Mouse (Mus musculus): ENCODE results near the gene Edn2. TPM values are rescaled to one million over a fixed set of nuclear protein-coding genes. Genes with fewer than 3 reads are reported as not detected.

Gene Edn2
- polyA plus RNA-seq, 1 experiment from 2014 or later, result 0.14 TPM

DNA sequence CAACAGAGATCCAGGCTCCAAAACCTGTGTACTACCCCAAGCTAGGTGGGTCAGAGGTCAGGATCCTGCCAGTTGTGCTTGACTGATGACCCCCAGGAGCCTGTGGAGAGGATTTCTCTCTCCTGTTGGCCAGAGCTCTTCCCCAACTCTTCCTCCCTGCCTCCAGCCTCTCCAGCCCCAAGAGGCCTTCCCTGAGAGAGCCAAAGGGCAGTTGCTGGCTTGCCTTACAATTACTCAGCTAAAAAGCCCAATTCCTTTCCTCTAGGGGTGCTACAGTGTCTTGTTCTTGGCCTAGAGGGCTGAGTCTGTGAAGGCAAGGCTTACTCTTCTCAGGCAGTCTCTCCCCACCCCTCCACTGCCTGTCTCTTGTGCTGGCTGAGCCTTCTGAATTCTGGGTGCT lies 34.0 kb downstream of the Edn2 start:
- Histone ChIP-seq H3K4me3 (ENCODE audit: low read depth, low read length) (no peak overlapping the region), H3K9me3 (replicated peaks; ENCODE audit: control insufficient read depth, low read length) (no peaks in the 10 kb centered on the region), H3K9ac (replicated peaks; ENCODE audit: low read length) (no peak overlapping the region), H3K4me2 (ENCODE audit: low read depth, low read length) (no peak overlapping the region), H3K36me3 (replicated peaks; ENCODE audit: control insufficient read depth, insufficient read depth, low read depth, low read length) (no peaks in the 10 kb centered on the region), H3K4me1 (ENCODE audit: control insufficient read depth, insufficient read depth, low read length) (no peaks in the 10 kb centered on the region), H3K27me3 (ENCODE audit: control insufficient read depth, insufficient read depth, low read length) (no peaks in the 10 kb centered on the region), H3K27ac (replicated peaks; ENCODE audit: low read depth, low read length) (no peak overlapping the region)
- DNase-seq (ENCODE audit: low spot score) (no peak), ATAC-seq (replicated peaks; ENCODE audit: insufficient number of reproducible peaks, low FRiP score, low TSS enrichment, low read depth) (no peak)

DNA sequence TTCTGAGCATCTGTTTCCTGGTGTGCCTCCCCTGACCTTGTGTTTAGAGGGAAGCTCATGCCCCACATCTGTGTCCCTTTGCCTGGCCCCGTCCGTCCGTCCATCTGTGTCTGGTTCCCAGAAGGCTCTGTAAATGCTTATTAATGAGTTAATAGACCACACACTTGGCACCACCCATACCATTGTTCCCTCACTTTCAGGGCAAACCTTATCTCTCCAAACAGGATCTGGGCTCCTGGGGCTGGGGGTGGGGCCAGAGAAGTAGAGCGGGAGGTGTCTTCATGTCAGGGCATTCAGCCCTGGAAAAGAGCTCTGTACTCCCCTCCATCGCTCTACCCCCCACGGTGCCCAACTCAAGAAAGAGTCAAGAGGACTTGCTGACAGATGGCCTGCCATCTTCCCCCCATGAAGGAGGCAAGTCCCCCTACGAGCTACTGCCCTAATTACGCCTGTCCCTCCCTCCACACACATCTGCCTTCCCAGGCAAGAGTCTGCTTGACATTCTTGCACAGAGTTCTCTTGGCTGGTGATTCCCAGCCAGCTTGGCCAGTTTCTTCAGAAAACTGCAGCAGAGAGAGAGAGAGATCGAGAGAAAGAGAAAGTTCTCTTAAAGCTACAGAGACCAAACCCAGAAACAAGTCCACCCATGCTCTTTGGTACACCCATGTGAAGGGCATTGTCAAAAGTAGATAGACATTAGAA lies 38.3 kb downstream of the Edn2 start:
- Histone ChIP-seq H3K27ac (replicated peaks; ENCODE audit: low read depth, low read length) (no peak overlapping the region), H3K27me3 (ENCODE audit: control insufficient read depth, insufficient read depth, low read length) (no peaks in the 10 kb centered on the region), H3K9me3 (replicated peaks; ENCODE audit: control insufficient read depth, low read length) (no peaks in the 10 kb centered on the region), H3K9ac (replicated peaks; ENCODE audit: low read length) (no peak overlapping the region), H3K4me1 (ENCODE audit: control insufficient read depth, insufficient read depth, low read length) (no peaks in the 10 kb centered on the region), H3K4me3 (ENCODE audit: low read depth, low read length) (no peak overlapping the region), H3K4me2 (ENCODE audit: low read depth, low read length) (no peak overlapping the region), H3K36me3 (replicated peaks; ENCODE audit: control insufficient read depth, insufficient read depth, low read depth, low read length) (no peaks in the 10 kb centered on the region)
- ATAC-seq (replicated peaks; ENCODE audit: insufficient number of reproducible peaks, low FRiP score, low TSS enrichment, low read depth), result no peak
- 40% methylated on average over 9 of the region's 9 CpGs for WGBS
- no peak for DNase-seq (ENCODE audit: low spot score)

GRCm38 (mm10) chr4:120200551-120201266 lies 39.7 kb downstream of the Edn2 start:
- WGBS, result 65% methylated on average over 7 of the region's 7 CpGs

GRCm38 (mm10) chr4:120204357-120204942 lies 43.4 kb downstream of the Edn2 start:
- Histone ChIP-seq H3K9me3 (replicated peaks; ENCODE audit: control insufficient read depth, low read length) (no peaks in the 10 kb centered on the region), H3K36me3 (replicated peaks; ENCODE audit: control insufficient read depth, insufficient read depth, low read depth, low read length) (no peaks in the 10 kb centered on the region), H3K27me3 (ENCODE audit: control insufficient read depth, insufficient read depth, low read length) (no peaks in the 10 kb centered on the region), H3K9ac (replicated peaks; ENCODE audit: low read length) (no peak overlapping the region), H3K4me2 (ENCODE audit: low read depth, low read length) (no peak overlapping the region), H3K4me3 (ENCODE audit: low read depth, low read length) (no peak overlapping the region), H3K4me1 (ENCODE audit: control insufficient read depth, insufficient read depth, low read length) (no peaks in the 10 kb centered on the region), H3K27ac (replicated peaks; ENCODE audit: low read depth, low read length) (no peak overlapping the region)
- ATAC-seq (replicated peaks; ENCODE audit: insufficient number of reproducible peaks, low FRiP score, low TSS enrichment, low read depth), result no peak
- no peak for DNase-seq (ENCODE audit: low spot score)
- WGBS, result 70% methylated on average over 9 of the region's 9 CpGs

More at GRCm38 (mm10) chr4:120200551-120201266, 39.7 kb downstream of the Edn2 start:
- ATAC-seq (replicated peaks; ENCODE audit: insufficient number of reproducible peaks, low FRiP score, low TSS enrichment, low read depth), result no peak
- Histone ChIP-seq H3K4me3 (ENCODE audit: low read depth, low read length) (no peak overlapping the region), H3K4me2 (ENCODE audit: low read depth, low read length) (no peak overlapping the region), H3K36me3 (replicated peaks; ENCODE audit: control insufficient read depth, insufficient read depth, low read depth, low read length) (no peaks in the 10 kb centered on the region), H3K27ac (replicated peaks; ENCODE audit: low read depth, low read length) (no peak overlapping the region), H3K9ac (replicated peaks; ENCODE audit: low read length) (no peak overlapping the region), H3K4me1 (ENCODE audit: control insufficient read depth, insufficient read depth, low read length) (no peaks in the 10 kb centered on the region), H3K9me3 (replicated peaks; ENCODE audit: control insufficient read depth, low read length) (no peaks in the 10 kb centered on the region), H3K27me3 (ENCODE audit: control insufficient read depth, insufficient read depth, low read length) (no peaks in the 10 kb centered on the region)
- DNase-seq (ENCODE audit: low spot score), result no peak

DNA sequence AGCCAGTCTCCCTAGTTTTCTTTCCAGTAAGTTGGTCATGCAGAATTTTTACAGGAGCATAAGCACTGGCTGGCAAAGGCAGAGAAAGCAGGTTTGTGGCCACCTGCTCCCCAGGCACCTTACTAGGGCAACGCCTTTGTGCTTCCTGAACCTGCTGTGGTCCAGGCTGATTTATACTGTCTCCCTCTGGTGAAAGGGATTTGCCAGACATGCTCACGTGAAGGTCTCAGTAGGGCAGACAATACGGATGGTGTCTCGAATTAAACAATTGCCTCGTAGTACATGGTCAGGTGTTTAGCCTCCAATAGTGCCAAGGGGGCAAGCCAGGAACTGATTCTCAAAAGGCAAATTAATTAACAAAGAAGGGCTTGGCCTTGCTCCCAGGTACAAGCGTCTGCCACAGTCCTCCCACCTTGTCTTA lies 45.5 kb downstream of the Edn2 start:
- Histone ChIP-seq H3K27ac (replicated peaks; ENCODE audit: low read depth, low read length) (no peak overlapping the region), H3K9ac (replicated peaks; ENCODE audit: low read length) (no peak overlapping the region), H3K4me1 (ENCODE audit: control insufficient read depth, insufficient read depth, low read length) (no peaks in the 10 kb centered on the region), H3K9me3 (replicated peaks; ENCODE audit: control insufficient read depth, low read length) (no peaks in the 10 kb centered on the region), H3K4me2 (ENCODE audit: low read depth, low read length) (no peak overlapping the region), H3K27me3 (ENCODE audit: control insufficient read depth, insufficient read depth, low read length) (no peaks in the 10 kb centered on the region), H3K4me3 (ENCODE audit: low read depth, low read length) (no peak overlapping the region), H3K36me3 (replicated peaks; ENCODE audit: control insufficient read depth, insufficient read depth, low read depth, low read length) (no peaks in the 10 kb centered on the region)
- DNase-seq (ENCODE audit: low spot score), result no peak
- ATAC-seq (replicated peaks; ENCODE audit: insufficient number of reproducible peaks, low FRiP score, low TSS enrichment, low read depth), result no peak
- WGBS, result 89% methylated on average over 6 of the region's 6 CpGs

GRCm38 (mm10) chr4:120212080-120212479 lies 51.1 kb downstream of the Edn2 start:
- ATAC-seq (replicated peaks; ENCODE audit: insufficient number of reproducible peaks, low FRiP score, low TSS enrichment, low read depth), result no peak
- Histone ChIP-seq H3K27me3 (ENCODE audit: control insufficient read depth, insufficient read depth, low read length) (no peaks in the 10 kb centered on the region), H3K9ac (replicated peaks; ENCODE audit: low read length) (no peak overlapping the region), H3K36me3 (replicated peaks; ENCODE audit: control insufficient read depth, insufficient read depth, low read depth, low read length) (no peaks in the 10 kb centered on the region), H3K27ac (replicated peaks; ENCODE audit: low read depth, low read length) (no peak overlapping the region), H3K9me3 (replicated peaks; ENCODE audit: control insufficient read depth, low read length) (no peaks in the 10 kb centered on the region), H3K4me2 (ENCODE audit: low read depth, low read length) (no peak overlapping the region), H3K4me1 (ENCODE audit: control insufficient read depth, insufficient read depth, low read length) (no peaks in the 10 kb centered on the region; the same call in 1 of the 2 replicates), H3K4me3 (ENCODE audit: low read depth, low read length) (no peak overlapping the region)
- WGBS, result 27% methylated on average over 6 of the region's 6 CpGs
- peak; percentile 12 for DNase-seq (ENCODE audit: low spot score)

GRCm38 (mm10) chr4:120212812-120213211 lies 51.8 kb downstream of the Edn2 start:
- no peaks in the 10 kb centered on the region; the same call in 1 of the 2 replicates for H3K4me1 ChIP-seq (ENCODE audit: control insufficient read depth, insufficient read depth, low read length)
- H3K9me3 ChIP-seq (replicated peaks; ENCODE audit: control insufficient read depth, low read length), result no peaks in the 10 kb centered on the region
- no peak overlapping the region for H3K27ac ChIP-seq (replicated peaks; ENCODE audit: low read depth, low read length)
- H3K4me2 ChIP-seq (ENCODE audit: low read depth, low read length), result no peak overlapping the region
- ATAC-seq (replicated peaks; ENCODE audit: insufficient number of reproducible peaks, low FRiP score, low TSS enrichment, low read depth) (no peak), DNase-seq (ENCODE audit: low spot score) (no peak)
- H3K36me3 ChIP-seq (replicated peaks; ENCODE audit: control insufficient read depth, insufficient read depth, low read depth, low read length), result no peaks in the 10 kb centered on the region
- no peak overlapping the region for H3K4me3 ChIP-seq (ENCODE audit: low read depth, low read length)
- 34% methylated on average over 3 of the region's 3 CpGs for WGBS
- no peak overlapping the region for H3K9ac ChIP-seq (replicated peaks; ENCODE audit: low read length)
- H3K27me3 ChIP-seq (ENCODE audit: control insufficient read depth, insufficient read depth, low read length), result no peaks in the 10 kb centered on the region
